Mouse (Mus musculus) midbrain, embryonic 11.5 days (tissue): Measurements from ENCODE around the gene Poldip2. TPM values are rescaled to one million over a fixed set of nuclear protein-coding genes. Genes with fewer than 3 reads are reported as not detected.

Experiments
- ATAC-seq: fragments of 200-750 bp; cut with Nextera tagmentation; 2 replicates; pipeline ENCODE4 v1.8.0; 2017; ENCODE audit warnings: moderate TSS enrichment, moderate library complexity; ENCODE audit not compliant: low FRiP score
- DNase-seq: peaks from one replicate; pipeline ENCODE4 v3.0.0; 2015; ENCODE audit warnings: low spot score; ENCODE audit errors: missing footprints
- H3K27ac ChIP-seq: fragments of 300-500 bp; sonication (generic); 2 replicates; pipeline ENCODE4 v1.5.1; 2014; ENCODE audit warnings: low read depth, low read length
- H3K27me3 ChIP-seq: fragments of 300-500 bp; sonication (generic); 2 replicates; pipeline ENCODE4 v1.6.1; 2014; ENCODE audit warnings: mild to moderate bottlenecking, low read length, moderate library complexity, mixed read lengths; ENCODE audit not compliant: control insufficient read depth, insufficient read depth
- H3K36me3 ChIP-seq: fragments of 300-500 bp; sonication (generic); 2 replicates; pipeline ENCODE4 v1.6.1; 2014; ENCODE audit warnings: mild to moderate bottlenecking, low read length, moderate library complexity, mixed read lengths; ENCODE audit not compliant: control insufficient read depth, insufficient read depth
- H3K4me1 ChIP-seq: fragments of 300-500 bp; sonication (generic); 2 replicates; pipeline ENCODE4 v1.6.1; 2014; ENCODE audit warnings: low read length; ENCODE audit not compliant: control insufficient read depth, insufficient read depth
- H3K4me2 ChIP-seq: fragments of 300-500 bp; sonication (generic); 2 replicates; pipeline ENCODE4 v1.6.1; 2014; ENCODE audit warnings: mild to moderate bottlenecking, moderate library complexity
- H3K4me3 ChIP-seq: fragments of 300-500 bp; sonication (generic); 2 replicates; pipeline ENCODE4 v1.5.1; 2014; ENCODE audit warnings: low read depth, low read length
- H3K9ac ChIP-seq: fragments of 300-500 bp; sonication (generic); 2 replicates; pipeline ENCODE4 v1.6.1; 2014; ENCODE audit warnings: low read length
- H3K9me3 ChIP-seq: fragments of 300-500 bp; sonication (generic); 2 replicates; pipeline ENCODE4 v1.6.1; 2016; ENCODE audit warnings: low read length; ENCODE audit not compliant: control insufficient read depth
- WGBS: fragments of 180-500 bp; shearing (Covaris S2); extraction: QIAGEN DNeasy Blood & Tissue Kit; methylation state at CpG from one replicate; pipeline ENCODE4 v1.1.7; 2014; 5-methylcytosine and 5-hydroxymethylcytosine counted together
- polyA plus RNA-seq: library from polyadenylated mRNA; unstranded; fragments of >200 nt; fragmentation: Nextera tagmentation; extraction: Ambion mirVana; gene quantifications from 2 replicates; pipeline ENCODE4 v1.2.1, GENCODE M21; 2014

Gene Poldip2
- polyA plus RNA-seq, 1 experiment from 2014 or later = 139 TPM

GRCm38 (mm10) chr11:78547718-78548460 is 35.9 kb downstream of the Poldip2 start:
- Histone ChIP-seq H3K36me3 (peaks cover 4% of the 10 kb centered on the region; the same call in 1 of the 2 replicates), H3K27me3 (no peaks in the 10 kb centered on the region), H3K4me2 (no peak overlapping the region), H3K9ac (no peak overlapping the region), H3K4me3 (no peak overlapping the region), H3K27ac (no peak overlapping the region), H3K9me3 (no peaks in the 10 kb centered on the region), H3K4me1 (peaks cover 12% of the 10 kb centered on the region)
- no peak for DNase-seq
- 90% methylated on average over 2 of the region's 2 CpGs for WGBS
- ATAC-seq = no peak

GRCm38 (mm10) chr11:78549491-78549987 is 37.5 kb downstream of the Poldip2 start:
- Histone ChIP-seq H3K27me3 (no peaks in the 10 kb centered on the region), H3K4me1 (peaks cover 12% of the 10 kb centered on the region), H3K4me3 (peak overlapping the region; percentile 69), H3K9ac (peak overlapping the region; percentile 75), H3K36me3 (no peaks in the 10 kb centered on the region), H3K9me3 (no peaks in the 10 kb centered on the region), H3K27ac (no peak overlapping the region), H3K4me2 (peak overlapping the region; percentile 62)
- WGBS = 12% methylated on average over 5 of the region's 5 CpGs
- DNase-seq = no peak
- ATAC-seq = no peak

- DNase-seq (peak; percentile 98), ATAC-seq (peak; percentile 100)
- under 1% methylated on average over 60 of the region's 60 CpGs for WGBS
- no peaks in the 10 kb centered on the region for H3K27me3 ChIP-seq
- H3K4me3 ChIP-seq = peak within 1 kb of the TSS; percentile 69
- H3K4me1 ChIP-seq = peaks cover 12% of the 10 kb centered on the region
- H3K9me3 ChIP-seq = no peaks in the 10 kb centered on the region
- peak within 1 kb of the TSS; percentile 72 for H3K27ac ChIP-seq
- H3K9ac ChIP-seq = peak within 1 kb of the TSS; percentile 75
- H3K4me2 ChIP-seq = peak within 1 kb of the TSS; percentile 62
- no peaks in the 10 kb centered on the region for H3K36me3 ChIP-seq
These were observed 38.4 kb downstream of the Poldip2 start, which contains the start of gene Tmem97 for GRCm38 (mm10) chr11:78550168-78551058. Gene Tmem97 (minus strand): TSS chr11:78550777.

- WGBS = 35% methylated on average over 6 of the region's 6 CpGs
These were observed 39.0 kb downstream of the Poldip2 start for GRCm38 (mm10) chr11:78551059-78551398.

GRCm38 (mm10) chr11:78555623-78556022 is 43.6 kb downstream of the Poldip2 start:
- Histone ChIP-seq H3K4me3 (no peak overlapping the region), H3K4me1 (no peaks in the 10 kb centered on the region), H3K36me3 (no peaks in the 10 kb centered on the region), H3K9ac (no peak overlapping the region), H3K4me2 (no peak overlapping the region), H3K27ac (no peak overlapping the region), H3K9me3 (no peaks in the 10 kb centered on the region), H3K27me3 (no peaks in the 10 kb centered on the region)
- ATAC-seq = no peak
- DNase-seq = no peak
- WGBS = 84% methylated on average over 3 of the region's 3 CpGs

More at GRCm38 (mm10) chr11:78551059-78551398, 39.0 kb downstream of the Poldip2 start:
- H3K27ac ChIP-seq = 0 out of 2 replicates have a peak overlapping the region, but pooled peaks have one; percentile 17
- H3K27me3 ChIP-seq = no peaks in the 10 kb centered on the region
- DNase-seq (no peak), ATAC-seq (peak; percentile 47)
- H3K9ac ChIP-seq = peak overlapping the region; percentile 60
- peaks cover 12% of the 10 kb centered on the region for H3K4me1 ChIP-seq
- peak overlapping the region; percentile 69 for H3K4me3 ChIP-seq
- peak overlapping the region; percentile 62 for H3K4me2 ChIP-seq
- H3K9me3 ChIP-seq = no peaks in the 10 kb centered on the region
- H3K36me3 ChIP-seq = no peaks in the 10 kb centered on the region

GRCm38 (mm10) chr11:78556070-78556469 is 44.1 kb downstream of the Poldip2 start:
- DNase-seq = no peak
- H3K9ac ChIP-seq = no peak overlapping the region
- WGBS = 85% methylated on average over 4 of the region's 4 CpGs
- no peaks in the 10 kb centered on the region for H3K4me1 ChIP-seq
- H3K9me3 ChIP-seq = no peaks in the 10 kb centered on the region
- no peak overlapping the region for H3K27ac ChIP-seq
- ATAC-seq = no peak
- H3K4me3 ChIP-seq = no peak overlapping the region
- H3K27me3 ChIP-seq = no peaks in the 10 kb centered on the region
- no peak overlapping the region for H3K4me2 ChIP-seq
- H3K36me3 ChIP-seq = no peaks in the 10 kb centered on the region

- Histone ChIP-seq H3K9me3 (no peaks in the 10 kb centered on the region), H3K4me2 (no peak overlapping the region), H3K27ac (no peak overlapping the region), H3K27me3 (no peaks in the 10 kb centered on the region), H3K4me1 (no peaks in the 10 kb centered on the region), H3K4me3 (no peak overlapping the region), H3K36me3 (no peaks in the 10 kb centered on the region), H3K9ac (no peak overlapping the region)
- WGBS = 63% methylated on average over 8 of the region's 8 CpGs
- ATAC-seq (no peak), DNase-seq (no peak)
These were observed 45.2 kb downstream of the Poldip2 start for GRCm38 (mm10) chr11:78557241-78557640.

- no peaks in the 10 kb centered on the region for H3K4me1 ChIP-seq
- no peak overlapping the region for H3K27ac ChIP-seq
- no peaks in the 10 kb centered on the region for H3K9me3 ChIP-seq
- H3K36me3 ChIP-seq = no peaks in the 10 kb centered on the region
- H3K4me3 ChIP-seq = no peak overlapping the region
- H3K9ac ChIP-seq = no peak overlapping the region
- no peaks in the 10 kb centered on the region for H3K27me3 ChIP-seq
- 28% methylated on average over 4 of the region's 4 CpGs for WGBS
- H3K4me2 ChIP-seq = no peak overlapping the region
- DNase-seq (peak; percentile 92), ATAC-seq (no peak)
These were observed 48.5 kb downstream of the Poldip2 start for GRCm38 (mm10) chr11:78560447-78560846.

- 75% methylated on average over 6 of the region's 6 CpGs for WGBS
- no peak for ATAC-seq
- no peak overlapping the region for H3K27ac ChIP-seq
These were observed 54.8 kb downstream of the Poldip2 start for GRCm38 (mm10) chr11:78566775-78567174.

More at GRCm38 (mm10) chr11:78566775-78567174, 54.8 kb downstream of the Poldip2 start:
- H3K36me3 ChIP-seq = no peaks in the 10 kb centered on the region; the same call in none of the 2 replicates
- H3K4me2 ChIP-seq = no peak overlapping the region
- DNase-seq = no peak
- H3K9ac ChIP-seq = no peak overlapping the region
- no peaks in the 10 kb centered on the region for H3K9me3 ChIP-seq
- H3K4me3 ChIP-seq = no peak overlapping the region
- H3K27me3 ChIP-seq = no peaks in the 10 kb centered on the region
- H3K4me1 ChIP-seq = no peaks in the 10 kb centered on the region
